Mouse (Mus musculus) lung, adult 2 months (tissue): Measurements from ENCODE around the gene Pold2. TPM values are rescaled to one million over a fixed set of nuclear protein-coding genes. Genes with fewer than 3 reads are reported as not detected.

Experiments used
- DNase-seq: peaks from one replicate; pipeline ENCODE4 v3.0.0; 2022
- H3K4me1 ChIP-seq: fragments of 200-500 bp; 2 replicates; pipeline ENCODE4 v1.6.1; 2011; ENCODE audit warnings: low read length; ENCODE audit not compliant: control insufficient read depth, insufficient read depth
- H3K4me3 ChIP-seq: fragments of 200-500 bp; replicated peaks from 2 replicates; pipeline ENCODE3; 2011; ENCODE audit warnings: low read depth, mild to moderate bottlenecking, control low read depth, low read length; ENCODE audit errors: extremely low read depth
- CTCF ChIP-seq: fragments of 200-500 bp; IDR thresholded peaks from 2 replicates; pipeline ENCODE4 v1.5.1; 2011; ENCODE audit warnings: mild to moderate bottlenecking, low read length, control low read depth; ENCODE audit not compliant: insufficient read depth
- POLR2A ChIP-seq: fragments of 200-500 bp; IDR thresholded peaks from 2 replicates; pipeline ENCODE4 v1.6.1; 2011; ENCODE audit warnings: low read depth, mild to moderate bottlenecking, control low read depth, low read length, borderline replicate concordance; ENCODE audit errors: extremely low read depth
- WGBS: fragments of 180-500 bp; shearing (Covaris S2); methylation state at CpG from one replicate; pipeline ENCODE4 v1.1.7; 2018; 5-methylcytosine and 5-hydroxymethylcytosine counted together
- polyA plus RNA-seq: library from polyadenylated mRNA; depleted of rRNA; stranded (reverse); fragments of >200 nt; gene quantifications from 2 replicates; pipeline ENCODE4 v1.2.3, GENCODE M21; 2012

The Pold2 gene
- polyA plus RNA-seq, 1 experiment: 80.3 TPM

GRCm38 (mm10) chr11:5913256-5913655 is 35.2 kb upstream of the Pold2 start:
- Histone ChIP-seq H3K4me1 (no peaks in the 10 kb centered on the region), H3K4me3 (no peak overlapping the region)
- TF ChIP-seq POLR2A (no peak), CTCF (no peak)
- no peak for DNase-seq
- WGBS: 50% methylated on average over 8 of the region's 8 CpGs

- no peak for TF ChIP-seq POLR2A
- TF ChIP-seq CTCF: peak; percentile 75
- Histone ChIP-seq H3K4me1 (no peaks in the 10 kb centered on the region), H3K4me3 (no peak overlapping the region)
- DNase-seq: peak; percentile 44
- 35% methylated on average over 5 of the region's 5 CpGs for WGBS
These were observed 34.5 kb upstream of the Pold2 start for GRCm38 (mm10) chr11:5912635-5913034.

DNA sequence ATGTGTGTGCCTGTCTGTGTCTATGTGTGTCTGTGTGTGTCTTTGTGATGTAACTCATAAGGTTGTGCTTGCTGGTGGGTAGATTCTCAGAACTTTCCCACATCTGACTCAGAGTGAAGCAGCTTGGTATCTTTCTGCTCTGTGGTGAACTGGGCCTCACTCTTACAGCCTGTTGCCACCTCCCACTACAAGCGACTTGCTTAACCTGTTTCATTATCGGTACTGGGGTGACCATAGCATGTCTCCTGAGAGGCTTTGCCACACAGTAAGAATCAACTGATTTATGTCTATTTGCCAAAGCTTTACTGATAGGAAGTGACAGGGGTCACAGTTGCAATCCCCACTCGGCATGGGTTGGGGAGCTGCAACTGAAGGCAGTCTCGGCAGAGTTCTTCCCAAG is 30.6 kb upstream of the Pold2 start:
- WGBS: 48% methylated on average over 4 of the region's 4 CpGs
- Histone ChIP-seq H3K4me3 (no peak overlapping the region), H3K4me1 (no peaks in the 10 kb centered on the region)
- no peak for TF ChIP-seq CTCF
- TF ChIP-seq POLR2A: no peak
- no peak for DNase-seq

- no peak for DNase-seq
- Histone ChIP-seq H3K4me1 (no peaks in the 10 kb centered on the region), H3K4me3 (no peak overlapping the region)
- TF ChIP-seq POLR2A: no peak
- no peak for TF ChIP-seq CTCF
- 70% methylated on average over 5 of the region's 5 CpGs for WGBS
These were observed 29.0 kb upstream of the Pold2 start for GRCm38 (mm10) chr11:5907096-5907495.

- 0 out of 2 replicates have a peak, but pooled peaks cover 2% of the 10 kb centered on the region for H3K4me1 ChIP-seq
- 85% methylated on average over 10 of the region's 10 CpGs for WGBS
These were observed 27.9 kb upstream of the Pold2 start for GRCm38 (mm10) chr11:5905778-5906518.

DNA sequence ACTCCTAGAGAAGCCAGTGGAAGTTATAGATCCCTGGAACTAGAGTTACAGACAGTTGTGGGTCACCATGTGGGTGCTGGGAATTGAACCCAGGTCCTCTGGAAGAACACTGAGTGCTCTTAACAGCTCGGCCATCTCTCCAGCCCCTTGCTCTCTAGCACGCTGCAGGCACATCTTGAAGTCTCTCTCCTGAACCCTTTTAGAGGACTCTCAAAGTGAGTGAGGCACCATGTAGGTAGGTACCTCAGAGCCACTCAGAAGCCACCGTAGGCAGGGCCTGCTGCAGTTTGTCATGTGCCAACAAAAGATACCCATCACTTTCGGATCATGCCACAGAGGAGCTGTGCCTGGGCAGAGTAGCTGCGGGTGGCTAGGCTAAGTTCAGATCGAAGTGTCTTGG is 26.8 kb upstream of the Pold2 start:
- no peak for DNase-seq
- 0 out of 2 replicates have a peak, but pooled peaks cover 2% of the 10 kb centered on the region for H3K4me1 ChIP-seq
- no peak for TF ChIP-seq POLR2A
- TF ChIP-seq CTCF: no peak
- 82% methylated on average over 6 of the region's 6 CpGs for WGBS
- H3K4me3 ChIP-seq: no peak overlapping the region

More at GRCm38 (mm10) chr11:5905778-5906518, 27.9 kb upstream of the Pold2 start:
- no peak for DNase-seq
- TF ChIP-seq POLR2A (no peak), CTCF (no peak)
- no peak overlapping the region for H3K4me3 ChIP-seq

GRCm38 (mm10) chr11:5904357-5904756 is 26.3 kb upstream of the Pold2 start:
- WGBS: 79% methylated on average over 19 of the region's 19 CpGs
- DNase-seq: no peak
- H3K4me1 ChIP-seq: 0 out of 2 replicates have a peak, but pooled peaks cover 2% of the 10 kb centered on the region
- H3K4me3 ChIP-seq: no peak overlapping the region
- TF ChIP-seq CTCF: no peak
- no peak for TF ChIP-seq POLR2A

GRCm38 (mm10) chr11:5903844-5904243 is 25.8 kb upstream of the Pold2 start:
- TF ChIP-seq POLR2A: no peak
- no peak for TF ChIP-seq CTCF
- DNase-seq: no peak
- H3K4me3 ChIP-seq: no peak overlapping the region
- WGBS: 80% methylated on average over 2 of the region's 2 CpGs
- 0 out of 2 replicates have a peak, but pooled peaks cover 2% of the 10 kb centered on the region for H3K4me1 ChIP-seq

DNA sequence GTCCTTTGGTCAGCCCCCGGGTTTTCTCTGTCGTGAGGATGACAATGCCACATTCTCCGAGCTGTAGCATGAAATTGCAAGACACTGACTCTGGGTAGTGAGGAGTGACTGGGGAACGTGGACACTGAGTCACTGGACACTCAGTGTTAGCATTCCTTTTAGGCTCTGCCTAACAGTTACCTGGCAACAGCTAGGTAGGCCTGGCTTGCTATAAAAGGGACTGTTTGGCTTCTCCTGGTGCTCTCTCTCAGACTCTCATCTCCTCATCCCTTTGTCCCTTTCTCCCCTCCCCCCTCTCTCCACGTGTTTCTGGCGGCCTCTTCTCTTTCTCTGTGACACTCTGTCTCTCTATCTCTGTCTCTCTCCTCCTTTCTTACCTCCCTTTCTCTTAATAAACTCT is 24.3 kb upstream of the Pold2 start:
- no peak overlapping the region for H3K4me3 ChIP-seq
- no peak for DNase-seq
- WGBS: 31% methylated on average over 6 of the region's 6 CpGs
- peaks cover 5% of the 10 kb centered on the region; the same call in 1 of the 2 replicates for H3K4me1 ChIP-seq
- TF ChIP-seq CTCF (no peak), POLR2A (no peak)

DNA sequence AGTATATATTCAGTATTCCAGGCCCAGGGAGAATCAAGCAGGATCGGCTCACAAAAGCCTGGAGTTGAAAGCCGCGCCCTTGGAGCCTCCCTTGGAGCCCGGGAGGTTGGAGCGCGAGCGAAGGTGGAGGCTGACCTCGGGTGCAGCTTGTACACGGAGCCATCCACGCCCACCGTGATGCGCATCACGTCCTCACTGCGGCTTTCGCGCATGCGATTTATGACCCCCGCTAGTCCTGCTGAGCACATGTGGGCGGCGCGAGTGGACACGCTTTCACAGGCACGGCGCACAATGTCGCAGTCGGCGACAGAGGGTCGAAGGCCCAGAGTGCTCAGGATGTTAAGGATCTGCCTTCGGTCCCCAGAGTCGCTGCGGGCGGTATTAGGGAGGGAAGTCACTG is 23.9 kb upstream of the Pold2 start:
- no peak overlapping the region for H3K4me3 ChIP-seq
- no peak for TF ChIP-seq CTCF
- TF ChIP-seq POLR2A: no peak
- no peak for DNase-seq
- WGBS: 15% methylated on average over 32 of the region's 32 CpGs
- H3K4me1 ChIP-seq: peaks cover 5% of the 10 kb centered on the region; the same call in 1 of the 2 replicates

- Histone ChIP-seq H3K4me3 (no peak overlapping the region), H3K4me1 (peaks cover 5% of the 10 kb centered on the region; the same call in 1 of the 2 replicates)
- no peak for DNase-seq
- TF ChIP-seq POLR2A: no peak
- TF ChIP-seq CTCF: no peak
- WGBS: 55% methylated on average over 3 of the region's 3 CpGs
These were observed 23.2 kb upstream of the Pold2 start for GRCm38 (mm10) chr11:5901320-5901719.
